Comparison of ENCODE assay signal across 25 mouse cellular contexts in the genomic region with DNA sequence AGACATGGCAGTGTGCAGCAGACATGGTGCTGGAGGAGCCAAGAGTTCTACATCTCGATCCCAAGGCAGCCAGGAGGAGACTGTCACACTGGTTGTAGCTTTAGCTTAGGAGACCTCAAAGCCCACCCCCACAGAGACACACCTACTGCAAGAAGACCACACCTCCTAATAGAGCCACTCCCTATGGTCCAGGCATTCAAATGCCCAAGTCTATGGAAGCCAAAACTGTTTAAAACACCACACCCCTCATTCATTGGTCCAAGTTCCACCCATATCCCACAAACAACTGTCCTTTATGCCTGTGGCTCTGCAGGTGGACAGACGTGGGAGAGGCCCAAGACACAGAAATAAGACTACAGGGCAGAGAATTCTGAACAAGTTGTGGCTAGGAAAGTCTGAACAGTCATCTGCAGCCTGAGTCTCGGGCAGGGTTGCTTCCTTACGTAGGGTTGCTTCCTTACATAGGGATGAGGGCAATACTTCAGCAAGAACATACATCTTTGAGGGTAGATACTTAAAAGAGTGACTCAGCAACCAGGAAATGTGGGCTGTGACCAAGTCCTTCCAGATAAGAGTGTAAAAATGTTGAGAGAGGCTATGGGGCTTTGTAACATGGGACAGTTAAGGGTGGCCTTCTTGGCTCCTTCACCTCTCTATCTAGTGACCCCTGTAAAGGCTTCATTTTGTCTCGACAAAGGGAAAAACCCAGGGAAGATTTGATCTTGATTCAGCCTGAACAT. TPM values are rescaled to one million over a fixed set of nuclear protein-coding genes. Genes with fewer than 3 reads are reported as not detected.
A peak's percentile ranks its signal among the peaks of the same experiment; 100 is the strongest.
DNase-seq lines count a peak whose midpoint lies in the region; ATAC-seq and TF ChIP-seq lines count a peak whose summit lies in the region.
"Had no signal": no experiment of that assay in that cellular context is flagged by ENCODE, and none has a peak within 500 bp of the region (broad histone marks: within the 10 kb centered on the region; RNA-seq: fewer than 3 reads in every experiment).

No protein-coding gene starts in this region.

- no peak overlapping the region for H3K27ac ChIP-seq in heart, embryonic 10.5 days
- H3K27ac ChIP-seq: embryonic facial prominence, embryonic 12.5 days; gastrocnemius, adult 2 months; hindbrain, embryonic 15.5 days had no signal

- H3K4me3 ChIP-seq in heart, embryonic 10.5 days = no peak overlapping the region
- H3K4me3 ChIP-seq in E14TG2a.4 (replicated peaks; ENCODE audit: low read length) (peak overlapping the region; percentile 20; the same call in 1 of the 2 replicates), G1E (ENCODE audit: low read depth, low read length) (no peak overlapping the region)
- H3K4me3 ChIP-seq: embryonic facial prominence, embryonic 12.5 days; gastrocnemius, adult 2 months; heart, embryonic 12.5 days; hindbrain, embryonic 15.5 days had no signal

- TF ChIP-seq CTCF in E14TG2a.4 (conservative IDR thresholded peaks at IDR 0.05; ENCODE audit: low read length) (no peak), G1E (IDR thresholded peaks at IDR 0.05; ENCODE audit: low read depth, low read length) (no peak)

- ATAC-seq in G1E (ENCODE audit: extremely low read depth, insufficient number of reproducible peaks, low FRiP score, poor library complexity, severe bottlenecking) = peak; percentile 15; the same call in 1 of the 2 replicates
- ATAC-seq: forebrain, embryonic 14.5 days had no signal

- H3K9me3 ChIP-seq in heart, embryonic 10.5 days = no peaks in the 10 kb centered on the region
- H3K9me3 ChIP-seq in E14TG2a.4 (ENCODE audit: low read length) = no peaks in the 10 kb centered on the region
- no peaks in the 10 kb centered on the region for H3K9me3 ChIP-seq in G1E (replicated peaks)
- H3K9me3 ChIP-seq: embryonic facial prominence, embryonic 12.5 days; heart, embryonic 12.5 days; hindbrain, embryonic 15.5 days had no signal

- no peaks in the 10 kb centered on the region for H3K4me1 ChIP-seq in heart, embryonic 10.5 days
- H3K4me1 ChIP-seq in E14TG2a.4 (replicated peaks; ENCODE audit: low read depth, low read length) = peaks cover 82% of the 10 kb centered on the region
- peaks cover 7% of the 10 kb centered on the region; the same call in 1 of the 2 replicates for H3K4me1 ChIP-seq in G1E (ENCODE audit: insufficient read depth, low read depth, low read length)
- H3K4me1 ChIP-seq: embryonic facial prominence, embryonic 12.5 days; heart, embryonic 12.5 days; hindbrain, embryonic 15.5 days had no signal

- WGBS in heart, embryonic 10.5 days = 62% methylated on average over 5 of the region's 5 CpGs

- H3K27me3 ChIP-seq in heart, embryonic 10.5 days (ENCODE audit: insufficient read depth, poor library complexity, severe bottlenecking) = peaks cover 77% of the 10 kb centered on the region
- peaks cover 33% of the 10 kb centered on the region for H3K27me3 ChIP-seq in E14TG2a.4 (ENCODE audit: insufficient read depth, low read length)
- peaks cover 27% of the 10 kb centered on the region for H3K27me3 ChIP-seq in G1E (ENCODE audit: insufficient read depth, low read length)
- H3K27me3 ChIP-seq: CH12.LX had no signal

- peak; percentile 55 for DNase-seq in heart, adult 11 months
- no peak for DNase-seq in heart, embryonic 10.5 days (ENCODE audit: low spot score)
- DNase-seq in G1E (ENCODE audit: low spot score) = no peak
- DNase-seq in ZHBTc4 (ENCODE audit: low read depth, low spot score) = peak; percentile 82
- no peak for DNase-seq in urinary bladder, postnatal 25 days (ENCODE audit: low spot score)
- no peak for DNase-seq in thymus, postnatal 4 days
- no peak for DNase-seq in left cerebral cortex, adult 8-10 months (ENCODE audit: low spot score in 2 of 2)
- DNase-seq: adrenal gland, postnatal 10 days; cerebellum, adult 11 months; cerebellum, adult 8-10 months; cerebellum, postnatal 14 days; gastrocnemius, adult 2 months; gastrocnemius, postnatal 36 days; heart, adult 18-20 months; kidney, adult 11 months; kidney, adult 9 months had no signal

- no peaks in the 10 kb centered on the region for H3K36me3 ChIP-seq in heart, embryonic 10.5 days
- H3K36me3 ChIP-seq in E14TG2a.4 (ENCODE audit: insufficient read depth, low read length) (no peaks in the 10 kb centered on the region), G1E (replicated peaks) (no peaks in the 10 kb centered on the region)
- H3K36me3 ChIP-seq: embryonic facial prominence, embryonic 12.5 days; heart, embryonic 12.5 days; hindbrain, embryonic 15.5 days had no signal

RNA-seq across cellular contexts. Expression of gene Otp, which starts 12.7 kb away (rescaled TPM):
- polyA plus RNA-seq in heart, embryonic 10.5 days (2016; fragmentation: Nextera tagmentation; extraction: Ambion mirVana) = not detected in 2 replicates
- total RNA-seq in G1E (2014; fragmentation: Nextera tagmentation) = not detected in 2 replicates
- total RNA-seq in G1E (2017) = 0.06 TPM in 1 of 2 replicates, not detected in the other
- polyA plus RNA-seq in G1E (2012) = 0.02 TPM in 1 of 2 replicates, not detected in the other
- total RNA-seq in left cerebral cortex, adult 8-10 months (2022) = under 1 TPM; 0.17 to 0.84 (median 0.39) TPM
- total RNA-seq: adrenal gland, postnatal 10 days; adrenal gland, postnatal 4 days; CH12.LX; gastrocnemius, adult 2 months; gastrocnemius, postnatal 36 days; heart, adult 18-20 months; heart, postnatal 25 days had no signal
- polyA plus RNA-seq: heart, embryonic 12.5 days; heart, embryonic 16.5 days had no signal

Comparison
In these comparisons a context has a peak if more than half of its experiments do, and no peak if none do; other contexts are left out.
1. DNase-seq: peak in heart, adult 11 months (single experiment) and ZHBTc4 (single experiment); none in heart, embryonic 10.5 days (single experiment), G1E (single experiment), urinary bladder, postnatal 25 days (single experiment), thymus, postnatal 4 days (single experiment) and left cerebral cortex, adult 8-10 months (0 of 2).